Comparison of ENCODE assay signal across 16 mouse cellular contexts in genomic region chr13:46001356-46001755, GRCm38 (mm10).
"Had no signal": no experiment of that assay in that cellular context is flagged by ENCODE, and none has a peak within 500 bp of the region (broad histone marks: within the 10 kb centered on the region; RNA-seq: fewer than 3 reads in every experiment).

No protein-coding gene starts in this region.

- H3K36me3 ChIP-seq: limb, embryonic 12.5 days; liver, embryonic 13.5 days; stomach, embryonic 15.5 days had no signal

- H3K27me3 ChIP-seq: limb, embryonic 12.5 days; liver, embryonic 13.5 days; stomach, embryonic 15.5 days had no signal

- H3K9ac ChIP-seq: limb, embryonic 12.5 days; liver, embryonic 13.5 days; stomach, embryonic 15.5 days had no signal

- H3K27ac ChIP-seq: kidney, postnatal 0 days; left cerebral cortex, adult 2 months; limb, embryonic 12.5 days; liver, embryonic 13.5 days; stomach, embryonic 15.5 days had no signal

- H3K4me1 ChIP-seq: liver, embryonic 13.5 days had no signal

- H3K9me3 ChIP-seq: limb, embryonic 12.5 days; liver, embryonic 13.5 days; stomach, embryonic 15.5 days had no signal

- H3K4me2 ChIP-seq: limb, embryonic 12.5 days; liver, embryonic 13.5 days; midbrain, embryonic 11.5 days; stomach, embryonic 15.5 days had no signal

- DNase-seq: kidney, postnatal 25 days; layer of hippocampus, postnatal 36 days; liver, embryonic 13.5 days; lung, adult 2 months; lung, postnatal 14 days; lung, postnatal 4 days; midbrain, embryonic 14.5 days; right cerebral cortex, adult 18-20 months; right cerebral cortex, postnatal 14 days; right cerebral cortex, postnatal 4 days; thymus, postnatal 25 days had no signal

- H3K4me3 ChIP-seq: left cerebral cortex, adult 2 months; limb, embryonic 12.5 days; liver, embryonic 13.5 days; stomach, embryonic 15.5 days had no signal
